Mouse (Mus musculus): ENCODE measurements at regions not wholly inside any gene's neighbourhood (a gene's known extent, or its start where the extent isn't known, plus 50 kb on each side); places are given as distances from the start of the nearest gene placed in this dataset.

DNA sequence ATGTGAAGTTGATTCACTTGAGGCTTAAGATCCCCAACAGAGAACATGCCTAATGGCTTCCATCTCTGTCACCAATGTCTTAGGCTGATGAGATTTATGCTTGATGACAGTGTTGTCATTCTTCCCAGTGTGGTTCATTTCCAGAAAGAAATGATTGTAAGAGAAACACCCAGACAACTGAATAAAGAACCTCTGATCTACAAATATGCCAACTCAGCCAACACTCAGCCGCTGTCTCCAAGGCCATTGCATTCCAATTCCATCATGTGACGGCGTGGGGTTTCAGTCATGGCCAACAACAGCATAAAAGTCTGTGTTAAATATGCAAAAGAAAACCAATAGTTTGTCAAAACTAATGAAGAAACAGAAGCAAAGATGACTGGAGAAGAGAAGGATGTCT is 230.7 kb upstream of the Gm21798 start:
- no peak for TF ChIP-seq CTCF (IDR thresholded peaks at IDR 0.05; ENCODE audit: borderline replicate concordance, extremely low read depth, insufficient read depth, insufficient read length)
- no peak for TF ChIP-seq POLR2A (IDR thresholded peaks at IDR 0.05; ENCODE audit: borderline replicate concordance, extremely low read depth, insufficient read depth, insufficient read length, poor library complexity, severe bottlenecking)

Measured in brain, embryonic 14.5 days (tissue).